32 mouse cellular contexts compared by ENCODE assay signal in the genomic region with DNA sequence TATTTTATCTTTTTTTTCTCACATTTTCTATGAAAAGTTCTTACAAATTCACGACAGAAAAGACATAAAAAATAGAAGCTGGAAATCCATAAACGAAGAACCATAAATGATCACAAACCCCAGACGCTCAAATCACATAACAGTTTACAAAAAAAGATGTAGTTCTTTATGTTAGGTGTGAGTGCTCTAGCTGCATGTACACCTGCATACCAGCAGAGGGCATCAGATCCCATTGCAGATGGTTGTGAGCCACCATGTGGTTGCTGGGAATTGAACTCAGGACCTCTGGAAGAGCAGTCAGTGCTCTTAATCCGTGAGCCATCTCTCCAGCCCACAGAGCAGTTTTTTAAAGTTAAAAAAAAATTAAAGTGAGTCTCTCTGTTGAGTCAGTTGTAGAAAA. TPM values are rescaled to one million over a fixed set of nuclear protein-coding genes. Genes with fewer than 3 reads are reported as not detected.
DNase-seq lines count a peak whose midpoint lies in the region; ATAC-seq and TF ChIP-seq lines count a peak whose summit lies in the region.
"Had no signal": no experiment of that assay in that cellular context is flagged by ENCODE, and none has a peak within 500 bp of the region (broad histone marks: within the 10 kb centered on the region; RNA-seq: fewer than 3 reads in every experiment).

No protein-coding gene starts in this region.

- DNase-seq in hindbrain, postnatal 0 days (ENCODE audit: low spot score) = no peak
- DNase-seq in midbrain, postnatal 0 days (ENCODE audit: low spot score) = no peak
- peak; percentile 37 for DNase-seq in R1 (ENCODE audit: low read depth, low spot score)
- no peak for DNase-seq in kidney, postnatal 36 days
- DNase-seq: adrenal gland, postnatal 10 days; B cell, adult 2 months; cerebellum, adult 18-20 months; cerebellum, postnatal 14 days; embryo, embryonic 11 days; gastrocnemius, postnatal 14 days; heart, adult 18-20 months; heart, postnatal 36 days; kidney, adult 9 months; kidney, postnatal 14 days; layer of hippocampus, adult 9-11 months; left cerebral cortex, postnatal 4 days; lung, adult 2 months; right cerebral cortex, postnatal 4 days; thymus, adult 18-20 months; thymus, postnatal 36 days had no signal

- no peaks in the 10 kb centered on the region for H3K36me3 ChIP-seq in hindbrain, postnatal 0 days (ENCODE audit: insufficient read depth, low read length)
- no peaks in the 10 kb centered on the region for H3K36me3 ChIP-seq in hindbrain, embryonic 16.5 days (ENCODE audit: control insufficient read depth, insufficient read depth, low read length)
- H3K36me3 ChIP-seq in midbrain, postnatal 0 days (ENCODE audit: insufficient read depth, low read length) = no peaks in the 10 kb centered on the region
- no peaks in the 10 kb centered on the region for H3K36me3 ChIP-seq in midbrain, embryonic 13.5 days
- H3K36me3 ChIP-seq: embryonic facial prominence, embryonic 13.5 days; hindbrain, embryonic 13.5 days; midbrain, embryonic 15.5 days; neural tube, embryonic 13.5 days; stomach, embryonic 15.5 days had no signal

- no peak for ATAC-seq in hindbrain, postnatal 0 days
- ATAC-seq in hindbrain, embryonic 16.5 days = no peak
- ATAC-seq in midbrain, postnatal 0 days (ENCODE audit: low FRiP score) = no peak
- no peak for ATAC-seq in midbrain, embryonic 13.5 days
- no peak for ATAC-seq in megakaryocyte progenitor cell, adult 5-6 weeks (replicated peaks; ENCODE audit: poor library complexity)
- ATAC-seq: forebrain, embryonic 13.5 days; midbrain, embryonic 15.5 days had no signal

- no peaks in the 10 kb centered on the region for H3K9me3 ChIP-seq in hindbrain, postnatal 0 days (ENCODE audit: low read length)
- H3K9me3 ChIP-seq in hindbrain, embryonic 16.5 days (ENCODE audit: control insufficient read depth, low read length) = no peaks in the 10 kb centered on the region
- H3K9me3 ChIP-seq in midbrain, postnatal 0 days (ENCODE audit: low read length) = no peaks in the 10 kb centered on the region
- H3K9me3 ChIP-seq in midbrain, embryonic 13.5 days = no peaks in the 10 kb centered on the region
- H3K9me3 ChIP-seq: embryonic facial prominence, embryonic 13.5 days; forebrain, embryonic 13.5 days; hindbrain, embryonic 13.5 days; midbrain, embryonic 15.5 days; neural tube, embryonic 13.5 days; stomach, embryonic 15.5 days had no signal

- H3K27me3 ChIP-seq in hindbrain, postnatal 0 days (ENCODE audit: insufficient read depth, low read length) = no peaks in the 10 kb centered on the region
- no peaks in the 10 kb centered on the region for H3K27me3 ChIP-seq in hindbrain, embryonic 16.5 days (replicated peaks; ENCODE audit: control insufficient read depth, insufficient read depth, low read length)
- no peaks in the 10 kb centered on the region for H3K27me3 ChIP-seq in midbrain, postnatal 0 days (ENCODE audit: insufficient read depth, low read length)
- H3K27me3 ChIP-seq in midbrain, embryonic 13.5 days = no peaks in the 10 kb centered on the region
- H3K27me3 ChIP-seq: CH12.LX; embryonic facial prominence, embryonic 13.5 days; forebrain, embryonic 13.5 days; hindbrain, embryonic 13.5 days; midbrain, embryonic 15.5 days; neural tube, embryonic 13.5 days; stomach, embryonic 15.5 days had no signal

- no peak overlapping the region for H3K9ac ChIP-seq in hindbrain, postnatal 0 days (replicated peaks; ENCODE audit: low read length)
- H3K9ac ChIP-seq in hindbrain, embryonic 16.5 days (ENCODE audit: low read depth, low read length) = no peak overlapping the region
- H3K9ac ChIP-seq in midbrain, postnatal 0 days (replicated peaks; ENCODE audit: low read length, poor library complexity, severe bottlenecking) = no peak overlapping the region
- H3K9ac ChIP-seq in midbrain, embryonic 13.5 days (replicated peaks) = no peak overlapping the region
- H3K9ac ChIP-seq: embryonic facial prominence, embryonic 13.5 days; forebrain, embryonic 13.5 days; hindbrain, embryonic 13.5 days; midbrain, embryonic 15.5 days; neural tube, embryonic 13.5 days; stomach, embryonic 15.5 days had no signal

- no peak overlapping the region for H3K27ac ChIP-seq in hindbrain, postnatal 0 days
- H3K27ac ChIP-seq in hindbrain, embryonic 16.5 days (ENCODE audit: low read depth, low read length) = no peak overlapping the region
- H3K27ac ChIP-seq in midbrain, postnatal 0 days (ENCODE audit: low read depth, low read length) = no peak overlapping the region
- no peak overlapping the region for H3K27ac ChIP-seq in midbrain, embryonic 13.5 days
- H3K27ac ChIP-seq: embryonic facial prominence, embryonic 13.5 days; forebrain, embryonic 13.5 days; hindbrain, embryonic 13.5 days; midbrain, embryonic 15.5 days; neural tube, embryonic 13.5 days; stomach, embryonic 15.5 days had no signal

- no peak overlapping the region for H3K4me2 ChIP-seq in hindbrain, postnatal 0 days (ENCODE audit: low read depth, low read length)
- no peak overlapping the region for H3K4me2 ChIP-seq in hindbrain, embryonic 16.5 days (ENCODE audit: low read length)
- no peak overlapping the region for H3K4me2 ChIP-seq in midbrain, postnatal 0 days (ENCODE audit: low read depth, low read length, poor library complexity, severe bottlenecking)
- no peak overlapping the region for H3K4me2 ChIP-seq in midbrain, embryonic 13.5 days (replicated peaks)
- H3K4me2 ChIP-seq: embryonic facial prominence, embryonic 13.5 days; forebrain, embryonic 13.5 days; hindbrain, embryonic 13.5 days; midbrain, embryonic 15.5 days; neural tube, embryonic 13.5 days; stomach, embryonic 15.5 days had no signal

- TF ChIP-seq CTCF in hindbrain, postnatal 0 days (IDR thresholded peaks at IDR 0.05; ENCODE audit: low read depth) = peak; percentile 19; the same call in 1 of the 2 replicates
- peak; percentile 32 for TF ChIP-seq CTCF in midbrain, postnatal 0 days (IDR thresholded peaks at IDR 0.05)

- 0 out of 2 replicates have a peak, but pooled peaks cover 4% of the 10 kb centered on the region for H3K4me1 ChIP-seq in hindbrain, postnatal 0 days (ENCODE audit: insufficient read depth, low read length)
- H3K4me1 ChIP-seq in hindbrain, embryonic 16.5 days (ENCODE audit: control insufficient read depth, insufficient read depth, low read depth, low read length) = peaks cover 3% of the 10 kb centered on the region; the same call in 1 of the 2 replicates
- peaks cover 2% of the 10 kb centered on the region; the same call in 1 of the 2 replicates for H3K4me1 ChIP-seq in midbrain, postnatal 0 days (ENCODE audit: insufficient read depth, low read length)
- peaks cover 11% of the 10 kb centered on the region for H3K4me1 ChIP-seq in midbrain, embryonic 13.5 days (replicated peaks)
- H3K4me1 ChIP-seq: forebrain, embryonic 13.5 days; stomach, embryonic 15.5 days had no signal

- H3K4me3 ChIP-seq in hindbrain, postnatal 0 days (ENCODE audit: low read length) = no peak overlapping the region
- H3K4me3 ChIP-seq in hindbrain, embryonic 16.5 days (ENCODE audit: low read length) = no peak overlapping the region
- H3K4me3 ChIP-seq in midbrain, postnatal 0 days (ENCODE audit: low read depth, low read length) = no peak overlapping the region
- no peak overlapping the region for H3K4me3 ChIP-seq in midbrain, embryonic 13.5 days (replicated peaks)
- H3K4me3 ChIP-seq: embryonic facial prominence, embryonic 13.5 days; erythroblast, embryonic 14.5 days; forebrain, embryonic 13.5 days; hindbrain, embryonic 13.5 days; midbrain, embryonic 15.5 days; myocyte; neural tube, embryonic 13.5 days; stomach, embryonic 15.5 days had no signal

- 80% methylated on average over 4 of the region's 4 CpGs for WGBS in hindbrain, postnatal 0 days
- 86% methylated on average over 4 of the region's 4 CpGs for WGBS in hindbrain, embryonic 16.5 days
- WGBS in midbrain, postnatal 0 days = 88% methylated on average over 4 of the region's 4 CpGs
- WGBS in midbrain, embryonic 13.5 days = 87% methylated on average over 4 of the region's 4 CpGs

RNA-seq across cellular contexts. Expression of a gene that starts 25.9 kb away (rescaled TPM):
- total RNA-seq in hindbrain, postnatal 0 days (2014; rRNA removed) = 83.5 and 88.4 TPM in 2 replicates
- polyA plus RNA-seq in hindbrain, postnatal 0 days (2015; fragmentation: Nextera tagmentation; extraction: Ambion mirVana) = 15.8 and 16.0 TPM in 2 replicates
- 22.5 and 25.4 TPM in 2 replicates for polyA plus RNA-seq in hindbrain, embryonic 16.5 days (2015; fragmentation: Nextera tagmentation; extraction: Ambion mirVana)
- total RNA-seq in midbrain, postnatal 0 days (2014; rRNA removed) = 87.9 and 89.2 TPM in 2 replicates
- polyA plus RNA-seq in midbrain, postnatal 0 days (2015; fragmentation: Nextera tagmentation; extraction: Ambion mirVana) = 17.1 and 18.2 TPM in 2 replicates
- polyA plus RNA-seq in midbrain, embryonic 13.5 days (2015; fragmentation: Nextera tagmentation; extraction: Ambion mirVana) = 30.0 and 33.6 TPM in 2 replicates
- total RNA-seq in megakaryocyte progenitor cell, adult 5-6 weeks (2015) = 9.5 and 10.9 TPM in 2 replicates
- total RNA-seq in megakaryocyte progenitor cell, adult 5-6 weeks (2017) = 5.4 and 5.9 TPM in 2 replicates
- total RNA-seq: CH12.LX had no signal
